18 mouse cellular contexts compared by ENCODE assay signal in the genomic region with DNA sequence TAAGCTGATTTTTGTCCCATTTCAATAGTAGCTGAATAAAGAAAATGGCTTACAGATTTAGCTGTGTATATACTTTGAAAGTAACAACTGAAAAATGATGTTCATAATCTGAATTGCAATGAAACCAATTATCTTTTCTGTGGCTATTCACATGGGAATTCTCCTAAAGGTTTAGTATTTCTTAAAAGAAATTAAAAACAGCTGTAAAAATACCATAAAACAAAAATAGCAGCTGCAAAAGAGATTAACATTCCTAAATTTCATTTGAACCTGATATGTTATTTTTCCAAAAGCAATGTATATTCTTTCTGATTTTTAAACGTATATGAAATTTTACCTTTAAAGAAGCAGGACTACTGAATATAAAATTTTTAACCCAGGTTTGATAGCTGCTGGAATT.
"Had no signal": no experiment of that assay in that cellular context is flagged by ENCODE, and none has a peak within 500 bp of the region (broad histone marks: within the 10 kb centered on the region; RNA-seq: fewer than 3 reads in every experiment).

No protein-coding gene starts in this region.

- H3K27me3 ChIP-seq: limb, embryonic 15.5 days; midbrain, embryonic 13.5 days; neural tube, embryonic 12.5 days had no signal

- H3K9ac ChIP-seq: limb, embryonic 15.5 days; liver, embryonic 14.5 days; liver, postnatal 0 days; lung, embryonic 14.5 days; midbrain, embryonic 13.5 days; neural tube, embryonic 12.5 days had no signal

- H3K9me3 ChIP-seq: limb, embryonic 15.5 days; midbrain, embryonic 13.5 days; neural tube, embryonic 12.5 days had no signal

- DNase-seq: kidney, adult 8-10 months; kidney, postnatal 14 days; kidney, postnatal 4 days; liver, postnatal 0 days; lung, embryonic 14.5 days; retina, postnatal 1 day; right cerebral cortex, postnatal 25 days; spleen, adult 18-20 months; thymus, adult 18-20 months; thymus, postnatal 36 days had no signal

- H3K27ac ChIP-seq: limb, embryonic 15.5 days; liver, embryonic 14.5 days; macrophage; midbrain, embryonic 10.5 days; midbrain, embryonic 13.5 days; neural tube, embryonic 12.5 days had no signal

- H3K36me3 ChIP-seq: limb, embryonic 15.5 days; midbrain, embryonic 10.5 days; midbrain, embryonic 13.5 days; neural tube, embryonic 12.5 days had no signal

- H3K4me3 ChIP-seq: limb, embryonic 15.5 days; midbrain, embryonic 10.5 days; midbrain, embryonic 13.5 days; neural tube, embryonic 12.5 days had no signal

- H3K4me2 ChIP-seq: limb, embryonic 15.5 days; liver, embryonic 11.5 days; lung, embryonic 14.5 days; midbrain, embryonic 13.5 days; neural tube, embryonic 12.5 days had no signal

- H3K4me1 ChIP-seq: limb, embryonic 15.5 days; midbrain, embryonic 10.5 days; midbrain, embryonic 13.5 days; neural tube, embryonic 12.5 days had no signal

- ATAC-seq: liver, postnatal 0 days; lung, postnatal 0 days; midbrain, embryonic 13.5 days had no signal
